Mouse (Mus musculus): ENCODE results near the gene Lhfpl4.

- TF ChIP-seq CTCF (conservative IDR thresholded peaks at IDR 0.05; ENCODE audit: low read length) (no peak), NANOG (IDR thresholded peaks at IDR 0.05; ENCODE audit: borderline replicate concordance, low read length) (no peak), POU5F1 (IDR thresholded peaks at IDR 0.05; ENCODE audit: borderline replicate concordance, low read length) (no peak)
These were observed 25.3 kb downstream of the Lhfpl4 start for GRCm38 (mm10) chr6:113169852-113170251.
